Mouse (Mus musculus) left cerebral cortex, adult 8-10 months (tissue): ENCODE results near the gene Grk3. TPM values are rescaled to one million over a fixed set of nuclear protein-coding genes. Genes with fewer than 3 reads are reported as not detected.
A peak's percentile ranks its signal among the peaks of the same experiment; 100 is the strongest.

Source experiments
- DNase-seq, 2 experiments: peaks; one replicate each; pipeline ENCODE4 v3.0.0; 2022; ENCODE audit warnings: low spot score in 2 of 2
- total RNA-seq, 4 experiments: library from RNA; stranded (reverse); gene quantifications; 2 replicates each; pipeline ENCODE4 v1.2.4; 2022

Gene Grk3
- total RNA-seq, 4 experiments from 2014 or later = 72.3 to 87.3 (median 75.4) TPM

- DNase-seq = no peak
Observed at GRCm38 (mm10) chr5:112872999-112873398, 142.6 kb downstream of the Grk3 start.

GRCm38 (mm10) chr5:112870729-112871128, 144.9 kb downstream of the Grk3 start:
- DNase-seq = peak in 1 of 2 experiments; percentile 61

GRCm38 (mm10) chr5:112868620-112869019, 147.0 kb downstream of the Grk3 start:
- DNase-seq = no peak

GRCm38 (mm10) chr5:112864719-112865367, 150.7 kb downstream of the Grk3 start:
- peak in 1 of 2 experiments; percentile 54 for DNase-seq

Other genes with a start within 250 kb of the Grk3 start
- 1 to 10 TPM; 1.4 to 1.7 (median 1.5) TPM for gene Myo18b, start 119.4 kb downstream of the Grk3 start, total RNA-seq
- gene Crybb2, start 54.3 kb upstream of the Grk3 start, total RNA-seq = not detected
- gene Crybb3, start 65.8 kb upstream of the Grk3 start, total RNA-seq = 1 to 10 TPM in 1 of 4 experiments, under 1 TPM in 1, not detected in 2; 0.53 to 2.6 TPM
- 10 to 100 TPM; 33.9 to 38.7 (median 35.5) TPM for gene 2900026A02Rik, start 205.4 kb upstream of the Grk3 start, total RNA-seq
- gene Tmem211, start 211.1 kb upstream of the Grk3 start, total RNA-seq = not detected